Comparison of ENCODE assay signal across 7 mouse cellular contexts in genomic region chr11:22871628-22872306, GRCm38 (mm10). TPM values are rescaled to one million over a fixed set of nuclear protein-coding genes. Genes with fewer than 3 reads are reported as not detected.
DNase-seq lines count a peak whose midpoint lies in the region; ATAC-seq and TF ChIP-seq lines count a peak whose summit lies in the region.

No protein-coding gene starts in this region.

- H3K9ac ChIP-seq in heart, embryonic 16.5 days (ENCODE audit: low read length), result no peak overlapping the region
- no peak overlapping the region for H3K9ac ChIP-seq in lung, postnatal 0 days (replicated peaks; ENCODE audit: low read depth)
- H3K9ac ChIP-seq in forebrain, embryonic 14.5 days (ENCODE audit: low read length), result no peak overlapping the region
- H3K9ac ChIP-seq in neural tube, embryonic 15.5 days (replicated peaks), result no peak overlapping the region

- peak; percentile 72 for DNase-seq in 416B (ENCODE audit: low read depth)
- peak; percentile 59 for DNase-seq in CD4-positive helper T cell, adult 2 months (ENCODE audit: low read depth, low spot score)
- DNase-seq in lung, postnatal 0 days (ENCODE audit: low spot score), result peak; percentile 59
- DNase-seq in forebrain, embryonic 14.5 days (ENCODE audit: low spot score), result no peak
- DNase-seq in right cerebral cortex, adult 18-20 months, result no peak

- peak overlapping the region; percentile 68 for H3K27ac ChIP-seq in heart, embryonic 16.5 days (ENCODE audit: low read length)
- peak overlapping the region; percentile 77 for H3K27ac ChIP-seq in lung, postnatal 0 days (ENCODE audit: low read length)
- H3K27ac ChIP-seq in forebrain, embryonic 14.5 days (ENCODE audit: low read depth, low read length), result no peak overlapping the region
- no peak overlapping the region for H3K27ac ChIP-seq in neural tube, embryonic 15.5 days (replicated peaks)

- peaks cover 5% of the 10 kb centered on the region; the same call in 1 of the 2 replicates for H3K4me1 ChIP-seq in heart, embryonic 16.5 days (ENCODE audit: control insufficient read depth, insufficient read depth, low read length)
- peaks cover 16% of the 10 kb centered on the region; the same call in 1 of the 2 replicates for H3K4me1 ChIP-seq in lung, postnatal 0 days (ENCODE audit: insufficient read depth, low read depth, low read length)
- no peaks in the 10 kb centered on the region for H3K4me1 ChIP-seq in forebrain, embryonic 14.5 days (ENCODE audit: control insufficient read depth, insufficient read depth, low read length)
- H3K4me1 ChIP-seq in neural tube, embryonic 15.5 days, result peaks cover 20% of the 10 kb centered on the region

- no peaks in the 10 kb centered on the region for H3K9me3 ChIP-seq in heart, embryonic 16.5 days (replicated peaks; ENCODE audit: control insufficient read depth, low read length)
- no peaks in the 10 kb centered on the region for H3K9me3 ChIP-seq in lung, postnatal 0 days (ENCODE audit: low read length)
- H3K9me3 ChIP-seq in forebrain, embryonic 14.5 days (replicated peaks; ENCODE audit: control insufficient read depth, low read length), result no peaks in the 10 kb centered on the region
- H3K9me3 ChIP-seq in neural tube, embryonic 15.5 days (replicated peaks), result no peaks in the 10 kb centered on the region

- peak; percentile 53; the same call in 1 of the 2 replicates for ATAC-seq in heart, embryonic 16.5 days (replicated peaks; ENCODE audit: extremely low read depth, insufficient read depth, low FRiP score)
- ATAC-seq in lung, postnatal 0 days, result peak; percentile 68
- ATAC-seq in forebrain, embryonic 14.5 days, result no peak
- no peak for ATAC-seq in neural tube, embryonic 15.5 days (ENCODE audit: low FRiP score)

- no peak for TF ChIP-seq EP300 in lung, postnatal 0 days (IDR thresholded peaks at IDR 0.05)

- H3K4me2 ChIP-seq in heart, embryonic 16.5 days (ENCODE audit: low read depth, low read length), result peak overlapping the region; percentile 49
- H3K4me2 ChIP-seq in lung, postnatal 0 days (replicated peaks; ENCODE audit: low read depth, low read length), result peak overlapping the region; percentile 47
- no peak overlapping the region for H3K4me2 ChIP-seq in forebrain, embryonic 14.5 days (ENCODE audit: low read length)
- no peak overlapping the region for H3K4me2 ChIP-seq in neural tube, embryonic 15.5 days

- no peaks in the 10 kb centered on the region for H3K36me3 ChIP-seq in heart, embryonic 16.5 days (ENCODE audit: control insufficient read depth, insufficient read depth)
- no peaks in the 10 kb centered on the region for H3K36me3 ChIP-seq in lung, postnatal 0 days (ENCODE audit: insufficient read depth, low read length)
- H3K36me3 ChIP-seq in forebrain, embryonic 14.5 days (ENCODE audit: control insufficient read depth, insufficient read depth, low read length), result no peaks in the 10 kb centered on the region
- H3K36me3 ChIP-seq in neural tube, embryonic 15.5 days, result no peaks in the 10 kb centered on the region

- H3K4me3 ChIP-seq in heart, embryonic 16.5 days (ENCODE audit: low read length), result peak overlapping the region; percentile 27
- peak overlapping the region; percentile 10; the same call in 1 of the 2 replicates for H3K4me3 ChIP-seq in lung, postnatal 0 days (ENCODE audit: low read depth, low read length)
- H3K4me3 ChIP-seq in forebrain, embryonic 14.5 days (ENCODE audit: low read depth, low read length), result no peak overlapping the region
- no peak overlapping the region for H3K4me3 ChIP-seq in neural tube, embryonic 15.5 days (replicated peaks)

- no peak for TF ChIP-seq CTCF in lung, postnatal 0 days (IDR thresholded peaks at IDR 0.05)

- H3K27me3 ChIP-seq in heart, embryonic 16.5 days (ENCODE audit: control insufficient read depth, insufficient read depth, low read length), result no peaks in the 10 kb centered on the region
- no peaks in the 10 kb centered on the region for H3K27me3 ChIP-seq in lung, postnatal 0 days (replicated peaks; ENCODE audit: insufficient read depth, low read length)
- no peaks in the 10 kb centered on the region for H3K27me3 ChIP-seq in forebrain, embryonic 14.5 days (replicated peaks; ENCODE audit: control insufficient read depth, insufficient read depth, low read length)
- no peaks in the 10 kb centered on the region for H3K27me3 ChIP-seq in neural tube, embryonic 15.5 days (replicated peaks)

- WGBS in heart, embryonic 16.5 days, result 53% methylated on average over 7 of the region's 7 CpGs
- WGBS in lung, postnatal 0 days, result 30% methylated on average over 7 of the region's 7 CpGs
- WGBS in forebrain, embryonic 14.5 days, result 71% methylated on average over 7 of the region's 7 CpGs
- WGBS in neural tube, embryonic 15.5 days, result 71% methylated on average over 7 of the region's 7 CpGs

RNA-seq across cellular contexts. Expression of gene B3gnt2, which starts 11.0 kb away (rescaled TPM):
- polyA plus RNA-seq in heart, embryonic 16.5 days (2015; fragmentation: Nextera tagmentation; extraction: Ambion mirVana), result 6.4 and 6.9 TPM in 2 replicates
- polyA plus RNA-seq in lung, postnatal 0 days (2015; fragmentation: Nextera tagmentation; extraction: Ambion mirVana), result 20.4 and 22.3 TPM in 2 replicates
- polyA plus RNA-seq in forebrain, embryonic 14.5 days (2014; fragmentation: Nextera tagmentation; extraction: Ambion mirVana), result 2.3 and 3.8 TPM in 2 replicates
- polyA plus RNA-seq in neural tube, embryonic 15.5 days (2015; fragmentation: Nextera tagmentation; extraction: Ambion mirVana), result 2.3 and 5.5 TPM in 2 replicates

Comparison
In these comparisons a context has a peak if more than half of its experiments do, and no peak if none do; other contexts are left out.
1. DNase-seq: peak in 416B (single experiment), CD4-positive helper T cell, adult 2 months (single experiment) and lung, postnatal 0 days (single experiment); none in forebrain, embryonic 14.5 days (single experiment) and right cerebral cortex, adult 18-20 months (single experiment).
2. ATAC-seq: peak in heart, embryonic 16.5 days (single experiment) and lung, postnatal 0 days (single experiment); none in forebrain, embryonic 14.5 days (single experiment) and neural tube, embryonic 15.5 days (single experiment).
3. H3K27ac ChIP-seq: peak in heart, embryonic 16.5 days (single experiment) and lung, postnatal 0 days (single experiment); none in forebrain, embryonic 14.5 days (single experiment) and neural tube, embryonic 15.5 days (single experiment).
4. H3K4me2 ChIP-seq: peak in heart, embryonic 16.5 days (single experiment) and lung, postnatal 0 days (single experiment); none in forebrain, embryonic 14.5 days (single experiment) and neural tube, embryonic 15.5 days (single experiment).
5. H3K4me3 ChIP-seq: peak in heart, embryonic 16.5 days (single experiment) and lung, postnatal 0 days (single experiment); none in forebrain, embryonic 14.5 days (single experiment) and neural tube, embryonic 15.5 days (single experiment).